Mouse (Mus musculus): ENCODE data around the gene Mb21d2.
A peak's percentile ranks its signal among the peaks of the same experiment; 100 is the strongest.

Mb21d2 gene

GRCm38 (mm10) chr16:28902620-28903565 is 26.6 kb downstream of the Mb21d2 start:
- DNase-seq (ENCODE audit: low read depth, low spot score), result no peak

- DNase-seq (ENCODE audit: low read depth, low spot score), result no peak
Observed at GRCm38 (mm10) chr16:28899161-28899540, 30.3 kb downstream of the Mb21d2 start.

GRCm38 (mm10) chr16:28898509-28899160 is 30.8 kb downstream of the Mb21d2 start:
- DNase-seq (ENCODE audit: low read depth, low spot score), result no peak

- no peak for DNase-seq (ENCODE audit: low read depth, low spot score)
Observed at GRCm38 (mm10) chr16:28896571-28896970, 32.9 kb downstream of the Mb21d2 start.

GRCm38 (mm10) chr16:28894872-28895271 is 34.6 kb downstream of the Mb21d2 start:
- no peak for DNase-seq (ENCODE audit: low read depth, low spot score)

GRCm38 (mm10) chr16:28893266-28893665 is 36.2 kb downstream of the Mb21d2 start:
- DNase-seq (ENCODE audit: low read depth, low spot score), result no peak

- no peak for DNase-seq (ENCODE audit: low read depth, low spot score)
Observed at GRCm38 (mm10) chr16:28886201-28886745, 43.2 kb downstream of the Mb21d2 start.

GRCm38 (mm10) chr16:28885474-28885873 is 44.0 kb downstream of the Mb21d2 start:
- no peak for DNase-seq (ENCODE audit: low read depth, low spot score)

GRCm38 (mm10) chr16:28884661-28885060 is 44.8 kb downstream of the Mb21d2 start:
- no peak for DNase-seq (ENCODE audit: low read depth, low spot score)

- no peak for DNase-seq (ENCODE audit: low read depth, low spot score)
Observed at GRCm38 (mm10) chr16:28883649-28884048, 45.8 kb downstream of the Mb21d2 start.

GRCm38 (mm10) chr16:28882687-28883428 is 46.6 kb downstream of the Mb21d2 start:
- no peak for DNase-seq (ENCODE audit: low read depth, low spot score)

- DNase-seq (ENCODE audit: low read depth, low spot score), result no peak
Observed at GRCm38 (mm10) chr16:28881787-28882186, 47.7 kb downstream of the Mb21d2 start.

- DNase-seq (ENCODE audit: low read depth, low spot score), result no peak
Observed at GRCm38 (mm10) chr16:28880756-28881155, 48.7 kb downstream of the Mb21d2 start.

- DNase-seq (ENCODE audit: low read depth, low spot score), result no peak
Observed at GRCm38 (mm10) chr16:28880307-28880681, 49.2 kb downstream of the Mb21d2 start.

- DNase-seq (ENCODE audit: low read depth, low spot score), result no peak
Observed at GRCm38 (mm10) chr16:28879636-28880306, 49.7 kb downstream of the Mb21d2 start.

GRCm38 (mm10) chr16:28877162-28877662 is 52.3 kb downstream of the Mb21d2 start:
- peak; percentile 50 for DNase-seq (ENCODE audit: low read depth, low spot score)

- DNase-seq (ENCODE audit: low read depth, low spot score), result no peak
Observed at GRCm38 (mm10) chr16:28873404-28873895, 56.0 kb downstream of the Mb21d2 start.

- DNase-seq (ENCODE audit: low read depth, low spot score), result no peak
Observed at GRCm38 (mm10) chr16:28870860-28871259, 58.6 kb downstream of the Mb21d2 start.

GRCm38 (mm10) chr16:28870456-28870855 is 59.0 kb downstream of the Mb21d2 start:
- no peak for DNase-seq (ENCODE audit: low read depth, low spot score)

GRCm38 (mm10) chr16:28868864-28869263 is 60.6 kb downstream of the Mb21d2 start:
- DNase-seq (ENCODE audit: low read depth, low spot score), result no peak
